In genomic region chr8:123087289-123087688, GRCm38 (mm10) we compare ENCODE assay signal across 28 mouse cellular contexts. TPM values are rescaled to one million over a fixed set of nuclear protein-coding genes. Genes with fewer than 3 reads are reported as not detected.
DNase-seq lines count a peak whose midpoint lies in the region; ATAC-seq and TF ChIP-seq lines count a peak whose summit lies in the region.
"Had no signal": no experiment of that assay in that cellular context is flagged by ENCODE, and none has a peak within 500 bp of the region (broad histone marks: within the 10 kb centered on the region; RNA-seq: fewer than 3 reads in every experiment).

No protein-coding gene starts in this region.

- no peak for TF ChIP-seq POLR2A in heart, adult 2 months (IDR thresholded peaks at IDR 0.05; ENCODE audit: insufficient read depth, low read depth, low read length)
- no peak for TF ChIP-seq POLR2A in kidney, adult 2 months (IDR thresholded peaks at IDR 0.05; ENCODE audit: low read depth, low read length)

- no peaks in the 10 kb centered on the region for H3K79me2 ChIP-seq in heart, adult 2 months (replicated peaks; ENCODE audit: control insufficient read depth, insufficient read depth, low read length)

- TF ChIP-seq CTCF in heart, postnatal 0 days (IDR thresholded peaks at IDR 0.05; ENCODE audit: low read depth), result no peak
- no peak for TF ChIP-seq CTCF in heart, adult 2 months (IDR thresholded peaks at IDR 0.05)
- TF ChIP-seq CTCF in kidney, adult 2 months (conservative IDR thresholded peaks at IDR 0.05; ENCODE audit: insufficient read depth, insufficient read length, low read depth, low read length), result no peak
- no peak for TF ChIP-seq CTCF in lung, postnatal 0 days (IDR thresholded peaks at IDR 0.05)

- no peaks in the 10 kb centered on the region for H3K27me3 ChIP-seq in heart, postnatal 0 days (ENCODE audit: control insufficient read depth, insufficient read depth, low read length)
- H3K27me3 ChIP-seq in heart, adult 2 months (ENCODE audit: control insufficient read depth, insufficient read depth, low read length), result no peaks in the 10 kb centered on the region
- H3K27me3 ChIP-seq in kidney, adult 2 months (replicated peaks; ENCODE audit: control insufficient read depth, insufficient read depth, low read length), result no peaks in the 10 kb centered on the region
- H3K27me3 ChIP-seq in lung, postnatal 0 days (replicated peaks; ENCODE audit: insufficient read depth, low read length), result no peaks in the 10 kb centered on the region
- no peaks in the 10 kb centered on the region for H3K27me3 ChIP-seq in neural tube, embryonic 15.5 days (replicated peaks)
- H3K27me3 ChIP-seq: CH12.LX; embryonic facial prominence, embryonic 13.5 days; embryonic facial prominence, embryonic 15.5 days; forebrain, embryonic 12.5 days; Patski had no signal

- intact Hi-C loops in heart, adult 2 months (cut with DNase I), result no loop called here

- no peak overlapping the region for H3K27ac ChIP-seq in heart, postnatal 0 days (ENCODE audit: low read depth)
- H3K27ac ChIP-seq in heart, adult 2 months, result no peak overlapping the region
- H3K27ac ChIP-seq in kidney, adult 2 months (ENCODE audit: insufficient read depth, low read depth, low read length), result peak overlapping the region; percentile 42
- no peak overlapping the region for H3K27ac ChIP-seq in lung, postnatal 0 days (ENCODE audit: low read length)
- H3K27ac ChIP-seq in neural tube, embryonic 15.5 days (replicated peaks), result no peak overlapping the region
- H3K27ac ChIP-seq: embryonic facial prominence, embryonic 13.5 days; embryonic facial prominence, embryonic 15.5 days; forebrain, embryonic 10.5 days; forebrain, embryonic 12.5 days had no signal

- no peaks in the 10 kb centered on the region for H3K9me3 ChIP-seq in heart, postnatal 0 days (replicated peaks; ENCODE audit: control insufficient read depth, low read length)
- no peaks in the 10 kb centered on the region for H3K9me3 ChIP-seq in lung, postnatal 0 days (ENCODE audit: low read length)
- H3K9me3 ChIP-seq in neural tube, embryonic 15.5 days (replicated peaks), result no peaks in the 10 kb centered on the region
- H3K9me3 ChIP-seq: embryonic facial prominence, embryonic 13.5 days; embryonic facial prominence, embryonic 15.5 days; forebrain, embryonic 10.5 days; forebrain, embryonic 12.5 days; G1E had no signal

- TF ChIP-seq EP300 in heart, postnatal 0 days (IDR thresholded peaks at IDR 0.05; ENCODE audit: low read depth), result no peak
- no peak for TF ChIP-seq EP300 in heart, adult 2 months (IDR thresholded peaks at IDR 0.05; ENCODE audit: insufficient read depth, low read depth, low read length)
- TF ChIP-seq EP300 in lung, postnatal 0 days (IDR thresholded peaks at IDR 0.05), result no peak

- no peak overlapping the region for H3K4me3 ChIP-seq in heart, postnatal 0 days (ENCODE audit: low read depth, low read length)
- H3K4me3 ChIP-seq in heart, adult 2 months, result no peak overlapping the region
- H3K4me3 ChIP-seq in kidney, adult 2 months (ENCODE audit: insufficient read depth, low read depth, low read length), result no peak overlapping the region
- H3K4me3 ChIP-seq in lung, postnatal 0 days (ENCODE audit: low read depth, low read length), result no peak overlapping the region
- H3K4me3 ChIP-seq in neural tube, embryonic 15.5 days (replicated peaks), result no peak overlapping the region
- H3K4me3 ChIP-seq: embryonic facial prominence, embryonic 13.5 days; embryonic facial prominence, embryonic 15.5 days; erythroblast, embryonic 14.5 days; forebrain, embryonic 10.5 days; forebrain, embryonic 12.5 days had no signal

- H3K4me1 ChIP-seq in heart, postnatal 0 days (ENCODE audit: control insufficient read depth, insufficient read depth), result no peaks in the 10 kb centered on the region
- peaks cover 2% of the 10 kb centered on the region; the same call in 1 of the 2 replicates for H3K4me1 ChIP-seq in heart, adult 2 months (ENCODE audit: control insufficient read depth, insufficient read depth, low read length)
- H3K4me1 ChIP-seq in kidney, adult 2 months (ENCODE audit: control insufficient read depth, insufficient read depth, low read length), result no peaks in the 10 kb centered on the region
- H3K4me1 ChIP-seq in lung, postnatal 0 days (ENCODE audit: insufficient read depth, low read depth, low read length), result no peaks in the 10 kb centered on the region
- no peaks in the 10 kb centered on the region for H3K4me1 ChIP-seq in neural tube, embryonic 15.5 days
- H3K4me1 ChIP-seq: embryonic facial prominence, embryonic 13.5 days; embryonic facial prominence, embryonic 15.5 days; forebrain, embryonic 12.5 days had no signal

- no peak for DNase-seq in heart, postnatal 0 days (ENCODE audit: low spot score)
- no peak for DNase-seq in heart, adult 2 months
- DNase-seq in kidney, adult 2 months, result peak; percentile 48
- no peak for DNase-seq in kidney, adult 9 months
- no peak for DNase-seq in lung, postnatal 0 days (ENCODE audit: low spot score)
- DNase-seq in lung, postnatal 14 days, result no peak
- DNase-seq: adrenal gland, adult 8-10 months; adrenal gland, postnatal 14 days; adrenal gland, postnatal 36 days; B cell, adult 2 months; cerebellum, adult 11-12 months; cerebellum, adult 2 months; cerebellum, adult 9-10 months; cerebellum, postnatal 14 days; cerebellum, postnatal 36 days; embryo, embryonic 11 days had no signal

- peak; percentile 47; the same call in 1 of the 2 replicates for ATAC-seq in heart, postnatal 0 days (ENCODE audit: insufficient read depth, low read depth)
- peak; percentile 61 for ATAC-seq in lung, postnatal 0 days
- ATAC-seq in neural tube, embryonic 15.5 days (ENCODE audit: low FRiP score), result no peak
- ATAC-seq: activated CD4-positive, CD25-positive, alpha-beta regulatory T cell, adult 4 months; CD4-positive, CD25-positive, alpha-beta regulatory T cell, adult 4 months; forebrain, embryonic 14.5 days; Patski had no signal

- WGBS in heart, postnatal 0 days, result 76% methylated on average over 9 of the region's 9 CpGs
- 54% methylated on average over 9 of the region's 9 CpGs for WGBS in heart, adult 2 months
- WGBS in kidney, adult 2 months, result 68% methylated on average over 9 of the region's 9 CpGs
- WGBS in lung, postnatal 0 days, result 70% methylated on average over 9 of the region's 9 CpGs
- 87% methylated on average over 9 of the region's 9 CpGs for WGBS in neural tube, embryonic 15.5 days

- H3K4me2 ChIP-seq in heart, postnatal 0 days (ENCODE audit: low read depth, low read length), result no peak overlapping the region
- H3K4me2 ChIP-seq in lung, postnatal 0 days (replicated peaks; ENCODE audit: low read depth, low read length), result no peak overlapping the region
- no peak overlapping the region for H3K4me2 ChIP-seq in neural tube, embryonic 15.5 days
- H3K4me2 ChIP-seq: embryonic facial prominence, embryonic 13.5 days; embryonic facial prominence, embryonic 15.5 days; forebrain, embryonic 12.5 days had no signal

- peaks cover 98% of the 10 kb centered on the region for H3K36me3 ChIP-seq in heart, postnatal 0 days (replicated peaks; ENCODE audit: control insufficient read depth, insufficient read depth, low read length)
- H3K36me3 ChIP-seq in heart, adult 2 months (ENCODE audit: control insufficient read depth, insufficient read depth, low read length), result no peaks in the 10 kb centered on the region
- no peaks in the 10 kb centered on the region; the same call in 1 of the 2 replicates for H3K36me3 ChIP-seq in kidney, adult 2 months (ENCODE audit: control insufficient read depth, insufficient read depth, low read length)
- H3K36me3 ChIP-seq in lung, postnatal 0 days (ENCODE audit: insufficient read depth, low read length), result peaks cover 26% of the 10 kb centered on the region; the same call in 1 of the 2 replicates
- peaks cover 99% of the 10 kb centered on the region for H3K36me3 ChIP-seq in neural tube, embryonic 15.5 days

- H3K9ac ChIP-seq in heart, postnatal 0 days (replicated peaks; ENCODE audit: low read depth, low read length), result no peak overlapping the region
- no peak overlapping the region for H3K9ac ChIP-seq in heart, adult 2 months (ENCODE audit: low read depth, low read length)
- H3K9ac ChIP-seq in lung, postnatal 0 days (replicated peaks; ENCODE audit: low read depth), result no peak overlapping the region
- 0 out of 2 replicates have a peak overlapping the region, but pooled peaks have one; percentile 10 for H3K9ac ChIP-seq in neural tube, embryonic 15.5 days (replicated peaks)
- H3K9ac ChIP-seq: embryonic facial prominence, embryonic 13.5 days; embryonic facial prominence, embryonic 15.5 days; forebrain, embryonic 12.5 days had no signal

RNA-seq across cellular contexts. Expression of gene Rpl13, which starts 14.9 kb away (rescaled TPM):
- 2,455 and 2,720 TPM in 2 replicates for total RNA-seq in heart, postnatal 0 days (2014; rRNA removed; ENCODE audit: low replicate concordance)
- polyA plus RNA-seq in heart, postnatal 0 days (2015; fragmentation: Nextera tagmentation; extraction: Ambion mirVana), result 813 and 854 TPM in 2 replicates
- 100 to 1,000 TPM; 418 to 463 TPM for total RNA-seq in heart, adult 2 months (2021)
- 440 and 616 TPM in 2 replicates for polyA plus RNA-seq in heart, adult 2 months (2012; rRNA removed)
- 960 and 1,412 TPM in 2 replicates for polyA plus RNA-seq in kidney, adult 2 months (2012; rRNA removed)
- 1,019 and 1,086 TPM in 2 replicates for polyA plus RNA-seq in lung, postnatal 0 days (2015; fragmentation: Nextera tagmentation; extraction: Ambion mirVana)
- polyA plus RNA-seq in neural tube, embryonic 15.5 days (2015; fragmentation: Nextera tagmentation; extraction: Ambion mirVana), result 659 and 826 TPM in 2 replicates

RNA-seq across cellular contexts. Expression of gene Spg7, which starts 24.5 kb away (rescaled TPM):
- 72.8 and 83.1 TPM in 2 replicates for total RNA-seq in heart, postnatal 0 days (2014; rRNA removed; ENCODE audit: low replicate concordance)
- polyA plus RNA-seq in heart, postnatal 0 days (2015; fragmentation: Nextera tagmentation; extraction: Ambion mirVana), result 63.3 and 65.1 TPM in 2 replicates
- total RNA-seq in heart, adult 2 months (2021), result 10 to 100 TPM; 74.4 to 88.2 TPM
- 95.9 and 113 TPM in 2 replicates for polyA plus RNA-seq in heart, adult 2 months (2012; rRNA removed)
- 137 and 150 TPM in 2 replicates for polyA plus RNA-seq in kidney, adult 2 months (2012; rRNA removed)
- polyA plus RNA-seq in lung, postnatal 0 days (2015; fragmentation: Nextera tagmentation; extraction: Ambion mirVana), result 22.7 and 27.3 TPM in 2 replicates
- polyA plus RNA-seq in neural tube, embryonic 15.5 days (2015; fragmentation: Nextera tagmentation; extraction: Ambion mirVana), result 45.8 and 47.6 TPM in 2 replicates

RNA-seq across cellular contexts. Expression of gene Cpne7, which starts 29.9 kb away (rescaled TPM):
- total RNA-seq in heart, postnatal 0 days (2014; rRNA removed; ENCODE audit: low replicate concordance), result 0.42 and 9.0 TPM in 2 replicates
- 0.15 and 0.16 TPM in 2 replicates for polyA plus RNA-seq in heart, postnatal 0 days (2015; fragmentation: Nextera tagmentation; extraction: Ambion mirVana)
- under 1 TPM; 0.18 to 0.91 TPM for total RNA-seq in heart, adult 2 months (2021)
- polyA plus RNA-seq in heart, adult 2 months (2012; rRNA removed), result 0.91 and 1.7 TPM in 2 replicates
- 2.5 and 3.4 TPM in 2 replicates for polyA plus RNA-seq in kidney, adult 2 months (2012; rRNA removed)
- 0.94 and 1.3 TPM in 2 replicates for polyA plus RNA-seq in lung, postnatal 0 days (2015; fragmentation: Nextera tagmentation; extraction: Ambion mirVana)
- 3.7 and 4.7 TPM in 2 replicates for polyA plus RNA-seq in neural tube, embryonic 15.5 days (2015; fragmentation: Nextera tagmentation; extraction: Ambion mirVana)
- total RNA-seq: CH12.LX had no signal

RNA-seq across cellular contexts. Expression of gene Ankrd11, which starts 45.2 kb away (rescaled TPM):
- total RNA-seq in heart, postnatal 0 days (2014; rRNA removed; ENCODE audit: low replicate concordance), result 51.2 and 65.8 TPM in 2 replicates
- 21.6 and 24.3 TPM in 2 replicates for polyA plus RNA-seq in heart, postnatal 0 days (2015; fragmentation: Nextera tagmentation; extraction: Ambion mirVana)
- 10 to 100 TPM; 68.0 to 76.3 TPM for total RNA-seq in heart, adult 2 months (2021)
- 34.4 and 48.3 TPM in 2 replicates for polyA plus RNA-seq in heart, adult 2 months (2012; rRNA removed)
- polyA plus RNA-seq in kidney, adult 2 months (2012; rRNA removed), result 32.7 and 36.1 TPM in 2 replicates
- 46.5 and 60.1 TPM in 2 replicates for polyA plus RNA-seq in lung, postnatal 0 days (2015; fragmentation: Nextera tagmentation; extraction: Ambion mirVana)
- 36.5 and 59.9 TPM in 2 replicates for polyA plus RNA-seq in neural tube, embryonic 15.5 days (2015; fragmentation: Nextera tagmentation; extraction: Ambion mirVana)
